Mouse (Mus musculus) Muller cell, postnatal 12 days (primary cell): ENCODE results near the gene Plcl1.

Experiments used
- DNase-seq: peaks from one replicate; pipeline ENCODE4 v3.0.0-alpha.2; 2015; ENCODE audit errors: inconsistent ontology term

Gene Plcl1

DNA sequence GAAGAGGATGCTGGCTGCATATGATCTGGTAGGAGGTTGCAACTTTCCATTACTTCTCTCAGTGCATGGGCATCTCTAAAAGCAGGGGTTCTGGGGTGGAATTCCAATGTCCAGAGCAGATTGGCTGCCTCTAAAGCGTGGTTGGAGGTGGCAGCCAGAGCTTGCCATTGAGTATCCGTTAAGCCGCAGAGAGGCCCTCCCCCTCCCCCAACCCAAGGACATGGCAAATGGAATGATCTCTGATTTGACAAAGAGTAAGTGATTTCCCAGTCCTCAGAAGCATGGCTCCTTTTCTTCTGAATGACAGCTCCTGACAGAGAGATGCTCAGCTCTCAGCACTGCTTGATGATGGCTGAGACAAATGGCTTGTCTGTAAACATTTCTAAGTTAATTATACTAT is 296.4 kb downstream of the Plcl1 start:
- no peak for DNase-seq

DNA sequence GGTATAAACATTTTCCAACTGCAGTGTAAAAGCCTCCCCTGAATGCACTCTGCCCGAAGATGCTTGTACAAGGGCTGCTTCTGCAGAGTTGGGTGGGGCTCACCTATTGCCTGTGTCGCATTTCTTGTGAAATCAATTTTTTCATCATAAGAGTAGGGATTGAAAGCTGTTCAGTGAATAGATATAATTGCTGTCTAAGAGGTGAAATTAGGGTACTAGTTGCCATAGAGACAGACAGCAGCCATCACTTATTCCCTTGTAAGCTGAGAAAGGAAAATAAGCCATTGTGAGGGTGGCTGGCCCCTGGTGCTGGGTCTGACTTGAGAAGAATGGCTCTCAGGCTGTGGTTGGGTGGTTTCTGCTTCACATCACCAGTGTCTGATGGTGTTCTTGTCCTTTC is 299.0 kb downstream of the Plcl1 start:
- DNase-seq: peak; percentile 33

DNA sequence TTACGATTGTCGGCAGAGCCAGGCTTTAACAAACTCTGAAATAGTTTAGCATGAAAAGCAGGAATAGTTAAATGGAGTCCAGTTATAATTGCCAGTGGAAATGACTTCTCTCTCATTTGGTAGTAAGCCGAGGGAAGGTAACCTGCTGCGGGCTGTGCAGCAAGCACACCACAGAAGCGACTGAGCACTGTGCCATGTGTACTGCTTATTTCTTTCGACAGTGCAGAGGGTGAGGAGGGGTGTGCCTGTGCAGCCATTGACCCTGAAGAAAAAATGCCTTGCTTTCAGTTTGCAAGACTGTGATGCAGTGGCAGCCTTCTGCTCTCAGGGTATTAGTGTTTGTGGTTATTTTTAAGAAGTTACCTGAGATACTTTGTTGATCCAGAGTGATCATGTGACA is 299.5 kb downstream of the Plcl1 start:
- no peak for DNase-seq

DNA sequence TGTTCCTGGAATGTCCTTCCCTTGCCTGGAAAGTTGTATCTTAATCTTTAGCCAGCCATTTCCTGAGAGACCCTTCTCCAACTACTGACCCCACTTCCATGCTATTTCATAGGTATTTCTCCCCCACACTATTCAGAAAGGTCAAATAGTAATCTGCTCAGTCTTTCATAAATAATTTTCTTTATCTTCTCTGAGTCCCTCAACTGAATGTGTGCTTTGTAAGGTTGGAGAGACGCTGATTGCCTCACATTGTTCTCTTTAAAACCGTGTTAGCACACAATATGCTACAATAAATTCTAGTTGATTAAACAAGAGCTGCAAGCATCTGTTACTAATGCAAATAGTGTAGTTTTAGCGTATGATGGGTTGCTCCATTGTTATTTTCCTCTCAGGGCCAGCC is 300.0 kb downstream of the Plcl1 start:
- peak; percentile 34 for DNase-seq

DNA sequence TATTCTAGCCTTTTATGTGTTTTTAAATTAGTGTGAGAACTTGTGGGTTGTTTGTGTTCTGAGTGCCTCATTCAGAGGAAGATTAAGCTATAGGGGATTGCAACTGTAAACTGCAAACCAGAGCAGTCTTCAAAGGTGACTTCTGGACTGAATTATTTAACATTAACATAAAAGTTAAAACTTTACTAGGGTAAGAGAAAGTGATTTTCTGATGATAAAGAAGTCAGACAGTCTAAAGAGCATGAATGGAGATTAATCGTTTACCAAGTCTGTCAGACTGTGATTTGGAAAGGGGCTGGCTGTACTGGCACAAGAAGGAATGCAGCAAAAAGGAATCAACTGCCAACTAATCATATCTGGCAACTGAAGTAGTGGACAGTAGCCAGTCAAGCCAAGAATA is 301.2 kb downstream of the Plcl1 start:
- DNase-seq: peak; percentile 73

DNA sequence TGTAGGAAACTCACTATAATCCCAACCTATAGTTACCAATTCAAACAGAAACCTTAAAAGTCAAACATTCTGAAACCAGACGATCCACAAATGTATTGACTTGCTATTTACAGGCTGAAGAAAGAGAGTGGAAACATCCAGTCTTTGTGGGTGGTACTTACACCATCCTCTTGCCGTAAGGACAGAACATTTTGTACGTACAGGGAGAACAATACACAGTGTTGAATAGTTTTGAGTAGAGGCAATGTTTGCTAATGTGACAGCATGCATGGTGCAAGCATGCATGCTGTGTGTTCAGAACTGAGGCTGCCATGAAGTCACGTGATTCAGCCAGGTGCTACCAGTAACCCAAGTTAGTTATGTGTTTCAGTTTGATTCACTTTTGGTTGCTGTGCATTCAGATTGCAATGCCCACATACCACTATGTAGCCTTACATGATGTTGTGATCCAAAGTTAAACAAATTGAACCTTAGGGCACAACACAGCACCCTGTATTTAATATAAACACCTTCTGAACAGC is 311.6 kb downstream of the Plcl1 start:
- DNase-seq: no peak

DNA sequence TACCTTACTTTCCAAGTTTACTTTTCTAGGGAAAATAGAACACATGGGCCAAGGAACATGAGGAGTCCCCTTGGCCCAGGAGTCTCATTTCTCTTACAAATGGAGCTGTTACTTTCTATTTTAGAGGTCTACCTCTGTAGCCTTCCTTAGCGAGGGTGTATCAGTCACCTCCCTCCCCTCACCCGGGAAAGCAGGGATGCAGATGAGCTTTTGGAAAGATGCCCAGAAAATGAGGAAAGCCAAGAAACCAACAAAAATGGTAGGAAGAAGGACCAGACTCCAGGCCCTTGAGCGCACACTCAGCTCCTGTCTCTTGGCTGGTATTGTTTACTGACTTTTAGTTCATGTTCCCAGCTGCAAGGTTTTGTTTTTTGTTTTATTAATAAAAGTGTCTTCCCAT is 319.7 kb downstream of the Plcl1 start:
- no peak for DNase-seq

DNA sequence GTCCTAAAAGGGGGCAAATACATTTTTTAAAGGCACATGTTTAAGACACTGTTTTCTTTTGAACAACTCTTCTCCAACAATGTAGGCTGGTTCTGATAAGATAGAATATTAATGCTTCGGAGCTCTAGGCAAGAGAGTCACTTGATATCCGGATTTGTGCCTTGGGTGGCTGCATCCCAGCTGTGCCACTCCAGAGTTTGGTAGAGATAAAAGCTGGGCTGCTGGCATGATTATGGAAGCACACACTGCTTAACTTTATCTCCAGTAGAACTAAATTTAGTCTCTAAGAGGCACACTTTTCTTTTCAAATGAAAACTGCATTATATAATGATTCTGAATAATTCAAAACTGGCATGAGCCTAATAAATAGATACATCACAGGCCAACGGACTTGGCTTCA is 323.6 kb downstream of the Plcl1 start:
- DNase-seq: no peak

DNA sequence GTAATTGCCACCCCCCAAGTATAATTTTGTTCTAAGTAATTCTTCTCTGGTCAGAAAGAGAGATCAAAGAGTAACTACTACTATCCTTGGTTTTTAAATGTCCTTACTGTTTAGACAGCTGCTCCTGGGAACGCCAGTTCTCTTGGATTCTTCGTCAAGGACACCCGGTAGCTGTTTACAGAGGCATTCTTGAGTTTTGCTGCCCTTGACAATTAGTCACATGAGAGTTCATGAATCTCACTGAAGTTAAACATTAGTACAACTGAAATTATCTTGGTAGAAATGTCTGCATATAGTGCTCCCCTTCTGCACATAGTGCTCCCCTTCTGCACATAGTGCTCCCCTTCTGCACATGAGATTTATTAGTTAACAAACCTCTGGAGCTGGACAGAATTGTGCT is 327.2 kb downstream of the Plcl1 start:
- DNase-seq: no peak

DNA sequence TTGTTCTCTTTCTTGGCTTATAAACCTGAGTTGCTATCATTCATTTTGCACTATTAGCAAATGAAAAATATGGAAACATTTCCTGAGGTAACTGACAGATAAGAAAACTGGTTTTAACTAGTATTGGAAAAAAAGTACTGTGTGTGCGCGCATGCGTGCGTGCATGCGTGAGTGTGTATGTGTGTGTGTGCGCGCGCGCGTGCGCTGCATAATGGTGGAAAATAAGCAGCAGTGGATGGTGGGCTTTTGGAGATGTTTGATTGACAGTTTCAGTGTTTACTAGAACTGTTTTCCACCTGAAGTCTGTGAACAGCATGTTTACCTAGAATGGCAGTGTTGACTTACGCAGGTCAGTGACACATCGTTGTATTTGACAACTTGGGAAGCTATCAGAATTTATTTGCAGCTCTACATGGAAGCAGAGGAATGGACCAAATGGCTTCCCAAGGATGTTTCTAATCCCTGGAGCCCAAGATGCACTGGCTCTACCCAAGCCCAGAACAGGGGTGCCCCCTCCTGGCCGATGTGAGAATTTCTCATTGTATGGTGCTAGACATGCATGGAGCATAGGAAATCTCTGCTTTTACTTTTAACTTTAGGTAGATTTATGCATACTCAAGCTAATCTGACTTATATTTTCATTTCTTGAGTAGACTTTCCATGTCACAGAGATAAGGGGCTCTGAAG is 330.5 kb downstream of the Plcl1 start:
- peak; percentile 92 for DNase-seq

DNA sequence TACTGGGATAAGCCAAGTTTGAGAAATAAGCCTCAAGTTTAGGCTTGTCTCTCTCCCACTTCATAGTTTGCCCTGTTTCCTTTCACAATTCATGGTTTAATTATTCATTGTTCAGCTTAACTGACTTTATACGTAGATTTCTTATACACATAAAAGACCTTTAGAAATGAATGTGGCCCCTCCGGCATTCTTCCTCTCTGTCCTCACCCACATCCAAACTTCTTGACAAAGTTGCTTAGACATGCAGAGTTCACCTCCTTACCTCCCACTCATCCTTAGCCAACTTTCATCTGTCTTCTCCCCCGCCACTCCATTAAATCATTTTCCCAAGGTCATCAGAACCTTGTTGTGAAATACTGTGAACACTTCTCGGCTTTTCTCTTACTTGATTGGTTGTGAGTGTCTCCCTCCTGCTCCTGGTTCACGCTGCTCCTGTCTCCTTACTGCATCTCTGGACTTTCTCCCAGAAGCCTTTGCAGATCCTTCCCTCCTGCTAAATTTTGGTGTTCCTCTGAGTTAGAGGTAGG is 331.1 kb downstream of the Plcl1 start:
- no peak for DNase-seq

DNA sequence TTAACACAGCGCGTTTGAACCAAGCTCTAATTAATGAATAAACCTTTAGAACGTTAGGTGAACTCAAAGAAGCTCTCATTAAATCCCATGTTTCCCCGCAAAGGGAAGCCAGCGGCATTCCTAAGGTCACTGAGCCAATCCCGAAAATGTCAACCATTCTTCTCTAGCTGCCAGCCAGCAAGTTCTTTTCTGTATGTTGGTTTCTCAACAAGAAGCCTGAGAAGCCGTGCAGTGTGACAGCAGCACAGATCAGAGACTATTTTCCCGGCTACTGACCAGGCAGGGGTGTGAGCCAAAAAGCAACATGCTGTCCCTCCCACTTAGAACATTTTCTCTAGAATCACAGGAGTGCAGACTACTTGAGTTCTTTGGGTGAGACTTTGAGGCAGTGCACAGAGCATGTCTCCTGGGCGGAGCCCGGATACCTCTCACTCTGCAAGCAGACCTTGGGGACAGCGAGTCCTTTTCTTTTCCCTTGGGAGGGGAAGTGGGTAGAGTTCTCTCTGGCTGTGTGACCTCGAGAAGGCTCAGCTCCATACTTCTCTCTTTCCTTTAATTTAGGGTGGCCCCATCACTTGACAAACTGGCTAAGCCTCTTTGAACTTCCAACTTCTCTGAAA is 333.1 kb downstream of the Plcl1 start:
- DNase-seq: peak; percentile 47

DNA sequence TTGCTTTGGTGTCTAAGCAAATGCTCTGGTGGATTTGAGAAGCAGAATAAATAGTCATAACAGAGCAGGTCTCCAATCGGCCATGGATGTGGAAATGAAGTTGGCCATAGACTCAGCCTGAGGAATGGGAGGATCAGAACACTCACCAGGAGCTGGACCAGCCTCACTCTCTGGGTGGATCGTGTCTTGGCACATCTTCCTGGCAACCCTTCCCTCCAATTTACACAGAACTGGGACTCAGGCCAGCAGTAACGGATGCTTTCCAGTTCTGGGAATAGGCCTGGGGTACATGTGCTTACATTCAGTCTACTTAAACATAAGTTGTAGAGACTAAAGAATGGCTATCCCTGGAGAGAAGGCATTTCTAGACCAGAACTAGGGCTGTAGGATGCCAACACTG is 336.2 kb downstream of the Plcl1 start:
- DNase-seq: peak; percentile 50

DNA sequence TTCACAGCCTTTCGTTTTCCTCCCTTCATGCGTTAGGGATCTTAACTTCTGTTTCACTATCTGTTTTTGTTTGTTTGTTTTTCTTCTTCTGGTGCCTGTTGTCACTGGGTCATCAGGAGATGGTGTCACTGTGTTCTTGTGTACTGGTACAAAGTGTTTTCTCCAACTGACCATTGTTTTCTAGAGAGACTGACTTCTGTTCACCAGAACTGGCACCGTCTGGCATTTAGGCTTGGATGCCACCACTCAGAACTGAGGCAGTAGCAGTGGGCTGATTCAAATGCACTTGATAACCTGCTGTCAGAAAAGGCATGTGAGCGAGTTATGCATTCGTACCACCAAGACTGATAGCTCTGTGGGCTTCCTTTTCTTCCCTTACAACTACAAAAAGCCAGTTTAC is 342.8 kb downstream of the Plcl1 start:
- no peak for DNase-seq

DNA sequence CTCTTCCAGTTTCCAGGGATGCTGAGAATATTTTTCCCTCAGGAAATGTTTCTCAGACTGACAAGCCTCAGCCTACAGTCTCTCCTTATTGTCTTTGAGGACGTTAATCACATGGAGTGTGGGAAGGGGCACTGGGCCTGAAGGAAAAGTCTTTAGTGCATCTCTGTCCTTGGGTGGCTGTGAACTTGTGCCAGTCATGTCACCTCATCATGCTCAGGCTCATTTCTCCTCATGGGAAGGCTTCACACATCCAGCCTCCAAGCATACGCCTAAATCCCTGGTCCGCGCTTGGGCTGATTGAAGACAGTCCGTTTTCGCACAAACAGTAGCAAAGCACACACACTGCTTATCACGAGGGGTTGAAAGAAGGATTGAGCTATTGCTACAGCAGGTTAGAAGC is 344.0 kb downstream of the Plcl1 start:
- DNase-seq: no peak

DNA sequence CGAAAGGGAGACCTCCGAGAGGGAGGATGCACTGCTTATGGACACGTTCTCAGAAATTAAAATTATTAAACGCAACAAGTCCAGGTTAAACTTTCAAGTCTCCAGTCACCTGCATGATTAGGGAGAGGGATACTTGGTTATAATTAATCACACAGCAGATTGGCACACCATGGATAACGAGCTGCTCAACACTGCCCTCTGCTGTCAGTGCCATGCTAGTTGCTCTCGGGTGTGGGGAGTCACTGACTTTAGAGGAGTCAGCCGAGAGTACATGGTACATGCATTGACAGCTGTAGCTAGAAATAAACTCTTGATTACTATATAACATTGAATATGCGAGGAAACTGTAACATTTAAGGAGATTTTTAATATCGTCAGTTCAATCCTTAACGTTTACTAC is 350.0 kb downstream of the Plcl1 start:
- no peak for DNase-seq

DNA sequence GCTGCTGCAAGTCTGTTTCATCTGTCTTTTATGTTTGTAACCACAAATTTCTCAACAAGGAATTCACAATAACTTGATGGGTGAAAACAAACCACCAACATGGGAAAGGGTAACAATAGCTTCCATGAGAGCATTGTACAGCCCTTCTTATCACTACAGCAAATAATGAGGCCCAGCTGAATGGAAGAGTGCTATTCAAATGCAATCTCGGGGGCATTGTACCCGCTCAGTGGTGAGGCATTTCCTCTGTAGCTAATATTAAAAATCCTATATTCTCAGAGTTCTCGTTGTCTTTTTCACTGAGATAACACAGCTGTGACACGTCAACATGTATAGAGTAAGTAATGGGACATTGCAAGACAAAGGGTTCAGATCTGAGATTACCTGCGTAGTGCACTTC is 356.6 kb downstream of the Plcl1 start:
- no peak for DNase-seq

DNA sequence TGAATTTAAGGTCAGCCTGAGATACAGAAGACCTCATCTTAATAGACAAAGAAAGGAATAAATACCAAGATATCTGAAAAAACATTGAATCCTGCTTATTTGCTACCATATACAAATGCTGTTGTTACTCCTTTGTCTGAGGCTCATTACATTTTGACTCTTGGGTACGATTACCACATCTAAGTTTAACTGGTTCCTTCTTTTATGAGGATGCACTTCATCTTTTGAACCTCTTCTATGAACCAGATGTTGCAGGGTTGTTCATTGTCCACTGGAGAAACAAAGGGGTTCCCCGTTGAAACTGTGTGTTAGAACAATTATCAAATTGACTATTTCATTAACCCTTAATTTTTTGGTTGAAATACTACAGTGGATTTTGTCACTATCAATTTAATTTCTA is 357.4 kb downstream of the Plcl1 start:
- no peak for DNase-seq

DNA sequence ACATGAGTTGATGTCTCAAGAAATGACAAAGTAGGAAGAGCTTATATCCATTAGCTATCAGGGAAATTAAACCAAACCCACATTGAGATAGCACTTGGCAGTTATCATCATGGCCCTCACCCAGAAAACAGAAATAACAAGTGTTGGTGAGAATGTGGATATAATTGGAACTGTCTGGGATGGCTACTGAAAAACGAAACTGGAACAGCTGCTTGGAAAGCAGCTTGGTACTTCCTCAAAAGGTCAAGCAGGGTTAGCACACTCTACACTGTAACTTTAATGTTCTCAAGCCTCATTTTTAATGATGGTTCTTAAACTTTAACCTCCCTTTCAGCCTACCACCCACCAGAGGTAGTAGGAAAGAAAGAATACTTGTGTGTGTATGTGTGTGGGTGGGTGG is 361.0 kb downstream of the Plcl1 start:
- DNase-seq: no peak

DNA sequence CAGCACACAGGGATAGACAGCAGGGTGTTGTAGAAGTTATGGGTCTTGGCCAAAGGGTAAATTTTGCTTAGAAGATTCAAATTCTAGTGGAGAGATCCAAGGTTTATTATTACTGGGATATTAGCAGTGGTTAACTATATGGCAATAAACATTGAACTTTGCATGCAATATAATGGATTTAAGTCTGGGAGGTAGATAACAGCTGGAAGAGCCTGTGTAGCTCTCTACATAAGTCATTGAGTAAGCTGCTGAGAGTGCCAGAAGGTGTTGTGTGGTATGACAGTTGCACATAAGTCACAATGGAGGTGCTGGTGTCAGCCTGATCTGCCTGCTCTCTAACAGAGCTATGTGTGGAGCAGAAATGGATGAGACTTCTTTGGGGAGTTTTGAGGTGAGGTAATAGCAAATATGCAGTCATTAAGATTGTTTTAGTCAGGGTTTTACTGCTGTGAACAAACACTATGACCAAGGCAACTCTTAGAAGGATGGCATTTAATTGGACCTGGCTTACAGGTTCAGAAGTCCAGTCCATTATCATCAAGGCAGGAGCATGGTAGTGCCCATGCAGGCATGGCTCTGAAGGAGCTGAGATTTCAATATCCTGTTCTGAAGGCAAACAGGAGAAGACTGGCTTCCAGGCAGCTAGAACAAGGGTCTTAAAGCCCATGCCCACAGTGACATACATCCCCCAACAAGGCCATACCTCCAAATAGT is 364.5 kb downstream of the Plcl1 start:
- no peak for DNase-seq

DNA sequence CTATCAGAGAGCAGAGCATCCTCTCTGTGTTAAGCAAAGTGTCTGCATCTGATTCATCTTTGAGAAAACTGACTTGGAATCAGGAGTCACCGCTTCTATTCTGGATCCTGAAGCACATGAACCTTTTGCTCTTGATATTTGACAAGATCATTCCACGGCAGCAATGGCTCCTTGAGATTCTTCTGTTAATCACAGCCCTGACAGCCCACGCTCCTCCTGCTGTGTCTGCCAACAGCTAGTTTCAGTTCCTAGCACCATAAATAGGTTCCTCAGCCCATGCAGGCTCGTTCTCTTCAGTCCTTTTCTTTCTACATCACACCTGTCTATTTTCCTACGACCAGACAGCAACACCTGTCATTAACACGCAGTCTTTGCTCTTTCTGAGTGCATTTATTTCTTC is 387.1 kb downstream of the Plcl1 start:
- DNase-seq: peak; percentile 7
